Mouse (Mus musculus): ENCODE results near the gene Vapa. TPM values are rescaled to one million over a fixed set of nuclear protein-coding genes. Genes with fewer than 3 reads are reported as not detected.
"Not testable (repeated sequence)": the region's sequence is repeated elsewhere in the genome, so short reads cannot be mapped to it uniquely, and the experiment has no call there.

Gene Vapa
- total RNA-seq, 1 experiment from 2014 or later: 162 TPM

- DNase-seq: no peak
Measured at GRCm38 (mm10) chr17:65563345-65563744, 50.0 kb downstream of the Vapa start.

GRCm38 (mm10) chr17:65562761-65563160 lies 50.6 kb downstream of the Vapa start:
- DNase-seq: peak; percentile 47

- no peak for DNase-seq
Measured at GRCm38 (mm10) chr17:65561361-65562015, 51.9 kb downstream of the Vapa start.

GRCm38 (mm10) chr17:65559273-65559672 lies 54.1 kb downstream of the Vapa start:
- no peak for DNase-seq

GRCm38 (mm10) chr17:65558788-65559187 lies 54.6 kb downstream of the Vapa start:
- no peak for DNase-seq

- peak; percentile 49 for DNase-seq
Measured at GRCm38 (mm10) chr17:65558217-65558616, 55.1 kb downstream of the Vapa start.

- no peak for DNase-seq
Measured at GRCm38 (mm10) chr17:65557212-65557611, 56.1 kb downstream of the Vapa start.

- DNase-seq: no peak
Measured at GRCm38 (mm10) chr17:65556798-65557197, 56.6 kb downstream of the Vapa start.

GRCm38 (mm10) chr17:65552426-65552997 lies 60.8 kb downstream of the Vapa start:
- no peak for DNase-seq

GRCm38 (mm10) chr17:65550357-65550756 lies 63.0 kb downstream of the Vapa start:
- DNase-seq: no peak

GRCm38 (mm10) chr17:65548698-65549365 lies 64.5 kb downstream of the Vapa start:
- peak; percentile 34 for DNase-seq

GRCm38 (mm10) chr17:65546221-65546620 lies 67.1 kb downstream of the Vapa start:
- DNase-seq: not testable (repeated sequence)

GRCm38 (mm10) chr17:65540441-65541272 lies 72.7 kb downstream of the Vapa start, which contains the start of gene Tmem232:
Gene Tmem232, minus strand, starts transcription at chr17:65540782.
- no peak for DNase-seq

GRCm38 (mm10) chr17:65536156-65536555 lies 77.2 kb downstream of the Vapa start:
- DNase-seq: peak; percentile 46

GRCm38 (mm10) chr17:65532381-65532780 lies 81.0 kb downstream of the Vapa start:
- not testable (repeated sequence) for DNase-seq

Other genes starting within 250 kb of the Vapa start
- not detected in 2 replicates for gene Tmem232, start 72.8 kb downstream of the Vapa start, total RNA-seq (2021)
- 39.6 and 47.1 TPM in 2 replicates for gene Txndc2, start 28.6 kb upstream of the Vapa start, total RNA-seq (2021)
- 32.4 and 41.1 TPM in 2 replicates for gene Rab31, start 159.2 kb upstream of the Vapa start, total RNA-seq (2021)
- gene Ppp4r1, start 169.0 kb upstream of the Vapa start, total RNA-seq (2021): 70.5 and 80.2 TPM in 2 replicates

Data from adrenal gland, postnatal 25 days (tissue).